Mouse (Mus musculus): ENCODE measurements around the gene Hlcs. TPM values are rescaled to one million over a fixed set of nuclear protein-coding genes. Genes with fewer than 3 reads are reported as not detected.

Gene Hlcs
- polyA plus RNA-seq, 1 experiment from 2014 or later = 2.8 TPM

DNA sequence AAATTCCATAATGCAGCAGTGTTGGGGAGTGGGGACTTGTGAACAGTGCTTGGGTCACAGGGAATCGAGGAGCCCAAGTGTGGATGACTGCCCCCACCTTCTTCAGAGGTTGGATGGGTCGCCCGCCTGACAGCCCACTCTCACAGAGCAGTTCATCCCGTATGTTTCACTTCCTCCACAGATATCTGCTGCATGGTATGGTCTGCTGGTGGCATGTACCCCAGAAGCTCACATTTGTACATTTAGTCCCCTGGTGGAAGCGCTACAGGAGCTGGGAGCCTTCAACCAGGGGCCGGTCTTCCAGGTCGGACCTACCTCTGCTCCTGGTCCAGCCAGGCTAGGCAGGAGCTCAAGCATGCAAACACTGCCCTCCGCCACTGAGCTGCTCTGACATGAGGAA, 66.4 kb downstream of the Hlcs start:
- Histone ChIP-seq H3K36me3 (ENCODE audit: control insufficient read depth, insufficient read depth) (no peaks in the 10 kb centered on the region), H3K27me3 (replicated peaks; ENCODE audit: control insufficient read depth, insufficient read depth, low read length) (no peaks in the 10 kb centered on the region), H3K9me3 (ENCODE audit: control insufficient read depth) (no peaks in the 10 kb centered on the region), H3K4me2 (replicated peaks; ENCODE audit: low read depth) (no peak overlapping the region), H3K4me1 (replicated peaks; ENCODE audit: control insufficient read depth, insufficient read depth, low read length) (no peaks in the 10 kb centered on the region), H3K27ac (ENCODE audit: low read depth, low read length) (no peak overlapping the region), H3K9ac (ENCODE audit: low read depth, low read length) (no peak overlapping the region), H3K4me3 (ENCODE audit: low read depth, low read length) (no peak overlapping the region)
- TF ChIP-seq CTCF (IDR thresholded peaks at IDR 0.05; ENCODE audit: low read depth) = no peak
- 94% methylated on average over 8 of the region's 8 CpGs for WGBS
- ATAC-seq = no peak

GRCm38 (mm10) chr16:94246058-94246784, 67.2 kb downstream of the Hlcs start:
- no peak overlapping the region for H3K4me2 ChIP-seq (replicated peaks; ENCODE audit: low read depth)
- H3K9ac ChIP-seq (ENCODE audit: low read depth, low read length) = no peak overlapping the region
- H3K27ac ChIP-seq (ENCODE audit: low read depth, low read length) = no peak overlapping the region
- 75% methylated on average over 17 of the region's 17 CpGs for WGBS
- no peaks in the 10 kb centered on the region for H3K9me3 ChIP-seq (ENCODE audit: control insufficient read depth)
- no peak overlapping the region for H3K4me3 ChIP-seq (ENCODE audit: low read depth, low read length)
- no peak for TF ChIP-seq CTCF (IDR thresholded peaks at IDR 0.05; ENCODE audit: low read depth)
- H3K4me1 ChIP-seq (replicated peaks; ENCODE audit: control insufficient read depth, insufficient read depth, low read length) = no peaks in the 10 kb centered on the region
- no peak for ATAC-seq
- H3K27me3 ChIP-seq (replicated peaks; ENCODE audit: control insufficient read depth, insufficient read depth, low read length) = no peaks in the 10 kb centered on the region
- H3K36me3 ChIP-seq (ENCODE audit: control insufficient read depth, insufficient read depth) = no peaks in the 10 kb centered on the region

DNA sequence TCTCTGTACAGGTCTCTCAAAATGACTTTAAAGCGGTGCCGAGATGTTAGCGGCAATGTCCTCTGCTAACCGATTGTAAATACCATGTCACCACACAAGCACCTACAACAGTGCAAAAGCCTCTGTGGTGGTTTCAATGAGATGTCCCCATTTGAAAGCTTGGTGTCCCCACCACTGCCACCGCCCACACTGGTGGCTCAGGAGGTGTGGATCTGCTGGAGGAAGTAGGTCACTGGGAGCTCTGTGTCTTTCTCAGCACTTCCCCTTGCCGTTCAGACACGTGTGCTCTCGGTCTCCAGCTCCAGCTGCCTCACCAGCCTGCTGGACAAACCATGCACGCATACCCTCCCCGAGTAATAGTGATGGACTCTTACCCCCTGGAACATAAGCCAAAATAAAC, 72.2 kb downstream of the Hlcs start:
- H3K4me1 ChIP-seq (replicated peaks; ENCODE audit: control insufficient read depth, insufficient read depth, low read length) = no peaks in the 10 kb centered on the region
- TF ChIP-seq CTCF (IDR thresholded peaks at IDR 0.05; ENCODE audit: low read depth) = no peak

GRCm38 (mm10) chr16:94240190-94240589, 73.2 kb downstream of the Hlcs start:
- H3K27ac ChIP-seq (ENCODE audit: low read depth, low read length) = no peak overlapping the region
- no peak overlapping the region for H3K4me3 ChIP-seq (ENCODE audit: low read depth, low read length)
- peak; percentile 28 for TF ChIP-seq CTCF (IDR thresholded peaks at IDR 0.05; ENCODE audit: low read depth)
- H3K27me3 ChIP-seq (replicated peaks; ENCODE audit: control insufficient read depth, insufficient read depth, low read length) = no peaks in the 10 kb centered on the region
- H3K9ac ChIP-seq (ENCODE audit: low read depth, low read length) = no peak overlapping the region
- no peaks in the 10 kb centered on the region for H3K9me3 ChIP-seq (ENCODE audit: control insufficient read depth)
- ATAC-seq = no peak
- H3K36me3 ChIP-seq (ENCODE audit: control insufficient read depth, insufficient read depth) = no peaks in the 10 kb centered on the region
- H3K4me1 ChIP-seq (replicated peaks; ENCODE audit: control insufficient read depth, insufficient read depth, low read length) = no peaks in the 10 kb centered on the region
- 46% methylated on average over 2 of the region's 2 CpGs for WGBS
- no peak overlapping the region for H3K4me2 ChIP-seq (replicated peaks; ENCODE audit: low read depth)

More for the DNA sequence above, 72.2 kb downstream of the Hlcs start:
- Histone ChIP-seq H3K4me2 (replicated peaks; ENCODE audit: low read depth) (no peak overlapping the region), H3K9me3 (ENCODE audit: control insufficient read depth) (no peaks in the 10 kb centered on the region), H3K9ac (ENCODE audit: low read depth, low read length) (no peak overlapping the region), H3K4me3 (ENCODE audit: low read depth, low read length) (no peak overlapping the region), H3K27ac (ENCODE audit: low read depth, low read length) (no peak overlapping the region), H3K36me3 (ENCODE audit: control insufficient read depth, insufficient read depth) (no peaks in the 10 kb centered on the region), H3K27me3 (replicated peaks; ENCODE audit: control insufficient read depth, insufficient read depth, low read length) (no peaks in the 10 kb centered on the region)
- WGBS = 89% methylated on average over 10 of the region's 10 CpGs
- ATAC-seq = no peak

DNA sequence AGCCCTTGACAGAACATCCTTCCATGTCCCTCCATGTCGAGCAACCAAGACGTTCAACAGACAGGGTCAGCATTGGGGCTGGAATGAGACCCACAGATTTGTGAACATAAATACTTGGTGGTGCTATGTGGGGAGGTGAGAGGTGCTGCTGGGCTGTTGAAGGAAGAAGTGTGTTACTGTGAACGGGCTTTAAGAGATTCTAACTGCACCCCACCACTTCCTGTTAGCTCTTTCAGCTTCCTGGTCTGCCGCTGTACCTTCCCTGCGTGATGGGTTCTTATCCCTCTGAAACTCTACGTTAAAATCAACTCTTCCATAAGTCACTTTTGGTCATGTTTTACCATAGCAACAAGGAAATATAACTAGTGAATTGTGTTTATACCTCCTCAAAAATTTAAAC, 73.8 kb downstream of the Hlcs start:
- no peaks in the 10 kb centered on the region for H3K36me3 ChIP-seq (ENCODE audit: control insufficient read depth, insufficient read depth)
- no peak overlapping the region for H3K4me3 ChIP-seq (ENCODE audit: low read depth, low read length)
- no peak for TF ChIP-seq CTCF (IDR thresholded peaks at IDR 0.05; ENCODE audit: low read depth)
- no peak overlapping the region for H3K4me2 ChIP-seq (replicated peaks; ENCODE audit: low read depth)
- H3K27me3 ChIP-seq (replicated peaks; ENCODE audit: control insufficient read depth, insufficient read depth, low read length) = no peaks in the 10 kb centered on the region
- no peak for ATAC-seq
- H3K4me1 ChIP-seq (replicated peaks; ENCODE audit: control insufficient read depth, insufficient read depth, low read length) = no peaks in the 10 kb centered on the region
- WGBS = 70% methylated on average over 6 of the region's 6 CpGs
- no peak overlapping the region for H3K9ac ChIP-seq (ENCODE audit: low read depth, low read length)
- H3K9me3 ChIP-seq (ENCODE audit: control insufficient read depth) = no peaks in the 10 kb centered on the region
- no peak overlapping the region for H3K27ac ChIP-seq (ENCODE audit: low read depth, low read length)

- Histone ChIP-seq H3K27ac (ENCODE audit: low read depth, low read length) (no peak overlapping the region), H3K9ac (ENCODE audit: low read depth, low read length) (no peak overlapping the region), H3K27me3 (replicated peaks; ENCODE audit: control insufficient read depth, insufficient read depth, low read length) (no peaks in the 10 kb centered on the region), H3K4me2 (replicated peaks; ENCODE audit: low read depth) (no peak overlapping the region), H3K4me1 (replicated peaks; ENCODE audit: control insufficient read depth, insufficient read depth, low read length) (no peaks in the 10 kb centered on the region), H3K9me3 (ENCODE audit: control insufficient read depth) (no peaks in the 10 kb centered on the region), H3K36me3 (ENCODE audit: control insufficient read depth, insufficient read depth) (no peaks in the 10 kb centered on the region), H3K4me3 (ENCODE audit: low read depth, low read length) (no peak overlapping the region)
- ATAC-seq = no peak
- no peak for TF ChIP-seq CTCF (IDR thresholded peaks at IDR 0.05; ENCODE audit: low read depth)
- WGBS = 95% methylated on average over 7 of the region's 7 CpGs
Measured at GRCm38 (mm10) chr16:94239146-94239545, 74.2 kb downstream of the Hlcs start.

Measured in intestine, postnatal 0 days (tissue).